Mouse (Mus musculus): Measurements from ENCODE around the gene Cox8a. TPM values are rescaled to one million over a fixed set of nuclear protein-coding genes. Genes with fewer than 3 reads are reported as not detected.

Gene Cox8a
- polyA plus RNA-seq, 1 experiment: 2,194 TPM

GRCm38 (mm10) chr19:7225096-7225690 is 7.8 kb upstream of the Cox8a start:
- 63% methylated on average over 9 of the region's 9 CpGs for WGBS
- DNase-seq (ENCODE audit: low read depth, low spot score): no peak

- DNase-seq (ENCODE audit: low read depth, low spot score): no peak
- 93% methylated on average over 3 of the region's 3 CpGs for WGBS
Measured at GRCm38 (mm10) chr19:7224253-7224652, 6.8 kb upstream of the Cox8a start.

GRCm38 (mm10) chr19:7223488-7223887 is 6.1 kb upstream of the Cox8a start:
- DNase-seq (ENCODE audit: low read depth, low spot score): no peak

DNA sequence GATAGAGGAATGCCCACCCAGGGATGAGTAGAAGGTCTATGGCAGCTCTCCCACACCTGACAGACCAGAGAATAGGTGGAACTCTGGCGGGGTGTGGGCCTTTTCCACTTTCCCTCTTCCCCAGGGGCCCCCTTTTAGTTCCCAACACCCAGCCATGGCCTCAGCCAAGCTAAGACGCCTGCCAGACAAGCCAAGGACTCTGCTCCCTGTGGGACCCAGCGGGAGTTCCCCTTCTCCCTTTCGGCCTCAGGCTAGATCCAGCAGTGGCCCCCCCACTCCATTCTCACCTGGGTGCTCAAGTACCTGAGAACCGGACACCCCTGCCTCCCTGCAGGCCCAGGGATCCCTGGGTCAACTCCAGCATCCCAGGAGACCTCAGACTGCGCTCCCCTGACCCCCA is 4.8 kb upstream of the Cox8a start:
- no peak for DNase-seq (ENCODE audit: low read depth, low spot score)
- 88% methylated on average over 6 of the region's 6 CpGs for WGBS

DNA sequence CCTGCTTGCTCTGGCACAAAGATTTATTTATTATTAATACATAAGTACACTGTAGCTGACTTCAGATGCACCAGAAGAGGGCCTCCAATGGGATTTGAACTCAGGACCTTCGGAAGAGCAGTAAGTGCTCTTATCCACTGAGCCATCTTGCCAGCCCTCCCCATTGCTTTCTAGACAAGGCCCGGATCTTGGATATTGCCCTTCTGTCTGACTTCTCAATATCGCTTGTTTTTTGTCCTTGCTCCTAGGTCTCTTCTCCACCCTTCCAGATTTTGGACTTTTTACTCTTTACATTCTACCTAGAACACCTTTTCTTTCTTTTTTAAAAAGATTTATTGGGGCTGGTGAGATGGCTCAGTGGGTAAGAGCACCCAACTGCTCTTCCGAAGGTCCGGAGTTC is 1.3 kb upstream of the Cox8a start:
- 96% methylated on average over 5 of the region's 5 CpGs for WGBS
- no peak for DNase-seq (ENCODE audit: low read depth, low spot score)

GRCm38 (mm10) chr19:7217926-7218267 is 481 bp upstream of the Cox8a start:
- 7% methylated on average over 6 of the region's 6 CpGs for WGBS
- DNase-seq (ENCODE audit: low read depth, low spot score): no peak

GRCm38 (mm10) chr19:7214484-7214883 is 2.9 kb downstream of the Cox8a start:
- no peak for DNase-seq (ENCODE audit: low read depth, low spot score)
- 43% methylated on average over 5 of the region's 5 CpGs for WGBS

GRCm38 (mm10) chr19:7213010-7213409 is 4.4 kb downstream of the Cox8a start:
- no peak for DNase-seq (ENCODE audit: low read depth, low spot score)
- WGBS: 92% methylated on average over 3 of the region's 3 CpGs

GRCm38 (mm10) chr19:7212216-7212615 is 5.2 kb downstream of the Cox8a start:
- 68% methylated on average over 1 of the region's 1 CpGs for WGBS
- DNase-seq (ENCODE audit: low read depth, low spot score): no peak

DNA sequence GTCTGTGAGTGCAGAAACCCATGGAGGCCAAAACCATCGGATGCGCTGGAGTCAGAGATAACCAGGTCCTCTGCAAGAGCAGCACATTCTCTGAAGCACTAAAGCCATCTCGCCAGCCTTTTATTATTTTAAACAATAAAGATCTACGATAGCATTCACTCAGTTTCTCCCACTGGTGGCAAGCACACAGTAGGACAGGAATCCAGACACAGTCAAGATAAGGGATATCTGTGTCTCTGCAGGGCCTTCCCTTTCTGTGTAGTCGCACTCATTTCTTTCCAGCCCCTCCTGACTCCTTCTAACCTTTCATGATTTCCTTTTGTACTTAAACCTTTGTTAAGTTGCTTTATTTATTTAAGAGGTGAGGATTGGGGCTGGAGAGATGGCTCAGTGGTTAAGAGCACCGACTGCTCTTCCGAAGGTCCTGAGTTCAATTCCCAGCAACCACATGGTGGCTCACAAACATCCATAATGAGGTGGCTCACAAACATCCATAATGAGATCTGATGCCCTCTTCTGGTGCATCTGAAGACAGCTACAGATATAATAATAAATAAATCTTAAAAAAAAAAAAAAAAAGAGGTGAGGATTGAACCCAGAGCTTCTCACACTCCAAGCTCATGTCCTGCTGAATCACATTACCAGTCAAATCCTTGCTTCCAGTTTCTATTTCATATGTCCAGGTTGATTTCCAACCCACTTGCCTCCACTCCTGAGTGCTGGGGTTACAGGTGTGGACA is 7.3 kb downstream of the Cox8a start:
- WGBS: 85% methylated on average over 7 of the region's 7 CpGs
- no peak for DNase-seq (ENCODE audit: low read depth, low spot score)

- peak; percentile 77 for DNase-seq (ENCODE audit: low read depth, low spot score)
- WGBS: under 1% methylated on average over 78 of the region's 79 CpGs
Measured at GRCm38 (mm10) chr19:7205753-7206736, 11.4 kb downstream of the Cox8a start, which contains the start of gene Otub1. Otub1 (minus strand) TSS chr19:7206316.

- no peak for DNase-seq (ENCODE audit: low read depth, low spot score)
- WGBS: 14% methylated on average over 7 of the region's 7 CpGs
Measured at GRCm38 (mm10) chr19:7205326-7205725, 12.1 kb downstream of the Cox8a start.

- DNase-seq (ENCODE audit: low read depth, low spot score): no peak
- 58% methylated on average over 2 of the region's 2 CpGs for WGBS
Measured at GRCm38 (mm10) chr19:7204898-7205297, 12.5 kb downstream of the Cox8a start.

DNA sequence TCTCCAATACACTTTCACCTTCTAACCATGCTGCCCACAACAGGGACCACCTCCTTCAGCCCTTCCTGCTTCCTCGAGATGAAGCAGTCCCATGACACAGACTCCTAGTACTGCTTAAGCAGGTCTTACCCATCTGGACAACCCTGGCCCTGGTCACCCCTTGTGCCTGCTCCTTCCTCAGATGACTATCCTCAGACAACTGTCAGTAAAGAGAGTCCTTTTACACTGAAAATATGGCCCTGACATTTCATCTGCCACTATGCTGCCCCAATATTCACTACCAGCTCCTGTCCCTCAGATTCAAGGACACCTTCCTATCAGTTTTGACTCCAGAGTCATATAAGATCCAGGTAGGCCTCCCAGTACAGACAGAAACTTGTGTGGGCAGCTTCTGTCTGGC is 17.0 kb downstream of the Cox8a start:
- WGBS: 32% methylated on average over 1 of the region's 1 CpGs
- no peak for DNase-seq (ENCODE audit: low read depth, low spot score)

DNA sequence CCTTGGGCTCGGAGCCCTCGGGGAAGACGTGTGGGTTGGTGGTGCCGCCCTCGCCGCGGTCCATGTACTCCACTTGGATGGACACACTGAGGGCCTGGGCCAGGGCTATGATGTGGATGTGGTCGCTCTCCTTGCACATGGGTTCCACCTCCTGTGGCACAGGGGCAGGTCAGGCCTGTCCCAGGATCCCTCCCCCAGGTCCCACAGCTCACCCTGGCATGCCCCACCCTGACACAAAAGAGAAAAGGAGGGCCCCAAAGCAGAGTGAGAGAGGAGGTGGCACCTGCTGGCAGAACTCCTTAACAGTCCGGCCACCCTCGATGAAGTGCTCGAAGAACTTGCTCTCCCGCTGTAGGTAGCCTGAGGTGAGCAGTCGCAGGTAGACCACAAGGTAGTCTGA is 18.3 kb downstream of the Cox8a start:
- WGBS: 89% methylated on average over 13 of the region's 13 CpGs
- DNase-seq (ENCODE audit: low read depth, low spot score): no peak

DNA sequence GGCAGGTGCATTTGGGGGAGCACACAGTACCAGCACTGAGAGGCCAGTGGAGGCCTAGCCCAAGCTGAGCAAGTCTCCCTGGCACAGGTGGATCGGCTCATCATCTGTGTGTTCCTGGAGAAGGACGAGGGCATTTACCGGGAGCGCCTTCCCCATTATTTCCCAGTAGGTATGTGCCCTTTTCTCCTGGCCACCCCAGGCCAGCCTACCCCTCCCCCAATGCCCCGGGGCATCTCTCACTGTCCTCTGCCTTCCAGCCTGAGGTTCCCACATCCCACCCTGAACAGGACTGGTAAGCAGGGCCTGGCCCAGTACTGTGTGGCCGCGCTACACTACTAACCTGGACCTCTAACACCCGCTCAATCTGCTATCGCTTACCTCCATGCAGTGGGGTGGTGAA is 20.0 kb downstream of the Cox8a start:
- WGBS: 85% methylated on average over 9 of the region's 9 CpGs

DNA sequence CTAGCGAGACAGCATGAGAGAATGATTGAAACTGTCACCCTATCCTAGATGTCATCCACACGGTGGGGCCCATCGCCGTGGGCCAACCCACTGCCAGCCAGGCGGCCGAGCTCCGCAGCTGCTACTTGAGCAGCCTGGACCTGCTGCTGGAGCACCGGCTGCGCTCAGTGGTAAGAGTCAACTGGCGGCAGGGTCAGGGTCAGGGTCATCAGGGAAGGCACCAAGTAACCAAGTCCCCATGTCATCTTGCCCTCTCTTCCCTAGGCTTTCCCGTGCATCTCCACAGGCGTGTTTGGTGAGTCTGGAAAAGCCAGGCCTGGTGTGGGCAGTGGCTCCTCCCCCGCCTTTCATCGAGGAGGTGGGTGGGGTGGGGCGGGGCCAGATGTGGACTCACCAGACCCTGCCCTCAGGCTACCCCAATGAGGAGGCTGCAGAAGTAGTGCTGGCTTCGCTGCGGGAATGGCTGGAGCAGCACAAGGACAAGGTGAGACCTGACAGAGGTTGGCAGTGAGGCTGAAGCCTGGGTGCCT is 20.6 kb downstream of the Cox8a start:
- no peak for DNase-seq (ENCODE audit: low read depth, low spot score)
- WGBS: 57% methylated on average over 17 of the region's 17 CpGs

More for the DNA sequence above, 20.0 kb downstream of the Cox8a start:
- no peak for DNase-seq (ENCODE audit: low read depth, low spot score)

GRCm38 (mm10) chr19:7195900-7196728 is 21.3 kb downstream of the Cox8a start:
- DNase-seq (ENCODE audit: low read depth, low spot score): no peak
- 32% methylated on average over 33 of the region's 33 CpGs for WGBS

- no peak for DNase-seq (ENCODE audit: low read depth, low spot score)
- WGBS: 38% methylated on average over 2 of the region's 2 CpGs
Measured at GRCm38 (mm10) chr19:7192561-7192967, 24.9 kb downstream of the Cox8a start.

Data from large intestine, adult 2 months (tissue).